Mouse (Mus musculus) adrenal gland, adult (tissue): ENCODE measurements around the gene Ip6k3.

Experiments
- DNase-seq, 2 experiments: peaks; one replicate each; pipeline ENCODE4 v3.0.0; 2022 to 2023; ENCODE audit warnings: low spot score in 1 of 2; ENCODE audit not compliant: inconsistent age in 2 of 2

Gene Ip6k3

GRCm38 (mm10) chr17:27167545-27167944, at the start of gene Ip6k3:
Gene Ip6k3, minus strand, starts transcription at chr17:27167795.
- no peak for DNase-seq

GRCm38 (mm10) chr17:27212768-27213525, 45.4 kb upstream of the Ip6k3 start:
- DNase-seq, result peak; percentile 76 to 89

- DNase-seq, result peak in 1 of 2 experiments; percentile 74
Measured at GRCm38 (mm10) chr17:27212006-27212405, 44.4 kb upstream of the Ip6k3 start.

- DNase-seq, result peak; percentile 71 to 84
Measured at GRCm38 (mm10) chr17:27207113-27207707, 39.6 kb upstream of the Ip6k3 start.

- DNase-seq, result peak; percentile 98
Measured at GRCm38 (mm10) chr17:27204075-27204909, 36.7 kb upstream of the Ip6k3 start, which contains the start of gene Lemd2. Gene Lemd2, minus strand, starts transcription at chr17:27204469.

GRCm38 (mm10) chr17:27203358-27204074, 35.9 kb upstream of the Ip6k3 start:
- DNase-seq, result peak; percentile 62 to 81

GRCm38 (mm10) chr17:27202919-27203357, 35.3 kb upstream of the Ip6k3 start:
- DNase-seq, result no peak

GRCm38 (mm10) chr17:27201981-27202380, 34.4 kb upstream of the Ip6k3 start:
- DNase-seq, result no peak

GRCm38 (mm10) chr17:27200801-27201200, 33.2 kb upstream of the Ip6k3 start:
- peak in 1 of 2 experiments; percentile 71 for DNase-seq

- no peak for DNase-seq
Measured at GRCm38 (mm10) chr17:27199864-27200263, 32.3 kb upstream of the Ip6k3 start.

GRCm38 (mm10) chr17:27199205-27199604, 31.6 kb upstream of the Ip6k3 start:
- no peak for DNase-seq

GRCm38 (mm10) chr17:27196206-27196605, 28.6 kb upstream of the Ip6k3 start:
- DNase-seq, result no peak

- no peak for DNase-seq
Measured at GRCm38 (mm10) chr17:27194258-27195185, 26.9 kb upstream of the Ip6k3 start.

GRCm38 (mm10) chr17:27191804-27192203, 24.2 kb upstream of the Ip6k3 start:
- DNase-seq, result no peak

- no peak for DNase-seq
Measured at GRCm38 (mm10) chr17:27191189-27191588, 23.6 kb upstream of the Ip6k3 start.

- DNase-seq, result peak; percentile 60 to 82
Measured at GRCm38 (mm10) chr17:27189640-27190216, 22.1 kb upstream of the Ip6k3 start.

GRCm38 (mm10) chr17:27188883-27189282, 21.3 kb upstream of the Ip6k3 start:
- DNase-seq, result no peak

- DNase-seq, result peak; percentile 71 to 83
Measured at GRCm38 (mm10) chr17:27187059-27187458, 19.5 kb upstream of the Ip6k3 start.

- DNase-seq, result no peak
Measured at GRCm38 (mm10) chr17:27186068-27186467, 18.5 kb upstream of the Ip6k3 start.
